Mouse (Mus musculus): Measurements from ENCODE around the gene Dnaaf3.
A peak's percentile ranks its signal among the peaks of the same experiment; 100 is the strongest.

Gene Dnaaf3

GRCm38 (mm10) chr7:4522292-4522691, 10.0 kb downstream of the Dnaaf3 start:
- DNase-seq (ENCODE audit: low read depth, low spot score): no peak

- DNase-seq (ENCODE audit: low read depth, low spot score): peak; percentile 60
Measured at GRCm38 (mm10) chr7:4521231-4522003, 10.8 kb downstream of the Dnaaf3 start.

GRCm38 (mm10) chr7:4518487-4518886, 13.8 kb downstream of the Dnaaf3 start:
- no peak for DNase-seq (ENCODE audit: low read depth, low spot score)

GRCm38 (mm10) chr7:4516332-4517050, 15.8 kb downstream of the Dnaaf3 start, which contains the start of gene Tnnt1:
TSS of gene Tnnt1 (minus strand) at chr7:4516382.
- DNase-seq (ENCODE audit: low read depth, low spot score): peak; percentile 92

GRCm38 (mm10) chr7:4515853-4516252, 16.4 kb downstream of the Dnaaf3 start:
- peak; percentile 33 for DNase-seq (ENCODE audit: low read depth, low spot score)

GRCm38 (mm10) chr7:4513829-4514712, 18.2 kb downstream of the Dnaaf3 start:
- no peak for DNase-seq (ENCODE audit: low read depth, low spot score)

- peak; percentile 80 for DNase-seq (ENCODE audit: low read depth, low spot score)
Measured at GRCm38 (mm10) chr7:4513236-4513635, 19.0 kb downstream of the Dnaaf3 start.

- DNase-seq (ENCODE audit: low read depth, low spot score): no peak
Measured at GRCm38 (mm10) chr7:4511489-4512224, 20.6 kb downstream of the Dnaaf3 start.

GRCm38 (mm10) chr7:4509863-4510608, 22.2 kb downstream of the Dnaaf3 start:
- DNase-seq (ENCODE audit: low read depth, low spot score): peak; percentile 90

GRCm38 (mm10) chr7:4508739-4509116, 23.5 kb downstream of the Dnaaf3 start:
- DNase-seq (ENCODE audit: low read depth, low spot score): no peak

GRCm38 (mm10) chr7:4508062-4508738, 24.1 kb downstream of the Dnaaf3 start:
- peak; percentile 86 for DNase-seq (ENCODE audit: low read depth, low spot score)

GRCm38 (mm10) chr7:4507220-4507619, 25.0 kb downstream of the Dnaaf3 start:
- peak; percentile 61 for DNase-seq (ENCODE audit: low read depth, low spot score)

- DNase-seq (ENCODE audit: low read depth, low spot score): no peak
Measured at GRCm38 (mm10) chr7:4504646-4505435, 27.4 kb downstream of the Dnaaf3 start.

GRCm38 (mm10) chr7:4503858-4504257, 28.4 kb downstream of the Dnaaf3 start:
- no peak for DNase-seq (ENCODE audit: low read depth, low spot score)

GRCm38 (mm10) chr7:4503100-4503499, 29.2 kb downstream of the Dnaaf3 start:
- no peak for DNase-seq (ENCODE audit: low read depth, low spot score)

GRCm38 (mm10) chr7:4502421-4503090, 29.7 kb downstream of the Dnaaf3 start:
- DNase-seq (ENCODE audit: low read depth, low spot score): peak; percentile 78

- DNase-seq (ENCODE audit: low read depth, low spot score): peak; percentile 92
Measured at GRCm38 (mm10) chr7:4501558-4502397, 30.5 kb downstream of the Dnaaf3 start, which contains the start of gene Ppp1r12c. TSS of gene Ppp1r12c (minus strand) at chr7:4501680.

All from R1 (cell line).